Mouse (Mus musculus) ES-E14 (cell line): ENCODE measurements at regions not wholly inside any gene's neighbourhood (a gene's known extent, or its start where the extent isn't known, plus 50 kb on each side); places are given as distances from the start of the nearest gene placed in this dataset.

Experiments used
- CHD2 ChIP-seq: IDR thresholded peaks from 2 replicates; pipeline ENCODE4 v1.6.1; 2014; ENCODE audit warnings: mild to moderate bottlenecking, low read depth, low read length, inconsistent platforms
- HCFC1 ChIP-seq: IDR thresholded peaks from 2 replicates; pipeline ENCODE4 v1.6.1; 2012; ENCODE audit warnings: low read length, inconsistent platforms, borderline replicate concordance; ENCODE audit not compliant: insufficient read depth
- MAFK ChIP-seq: IDR thresholded peaks from 2 replicates; pipeline ENCODE4 v1.6.1; 2014; ENCODE audit warnings: mild to moderate bottlenecking, low read depth, low read length, inconsistent platforms; ENCODE audit not compliant: insufficient read depth
- ZC3H11A ChIP-seq: IDR thresholded peaks from 2 replicates; pipeline ENCODE4 v1.6.1; 2012; ENCODE audit warnings: low read depth, mild to moderate bottlenecking, inconsistent platforms, low read length, borderline replicate concordance

DNA sequence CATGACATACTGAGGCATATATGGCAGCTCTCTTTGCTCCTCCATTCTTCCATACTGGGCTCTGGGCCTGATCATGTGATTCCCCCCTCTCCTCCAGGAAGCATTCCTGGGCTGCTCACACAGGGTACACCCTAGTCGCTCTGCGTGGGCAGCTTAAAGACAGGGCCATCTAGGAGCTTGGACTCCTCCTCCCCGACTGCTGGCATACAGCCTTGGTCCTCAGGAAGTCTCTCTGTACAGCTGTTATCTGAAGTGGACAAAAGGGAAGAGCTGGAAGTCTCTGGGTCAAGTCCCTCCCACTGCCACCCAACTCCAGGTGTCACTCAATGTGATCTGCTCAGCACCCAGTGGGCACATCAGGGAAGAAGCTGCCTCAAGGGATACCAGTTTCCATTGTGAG, 102.6 kb upstream of the Zfp618 start:
- no peak for TF ChIP-seq CHD2
- no peak for TF ChIP-seq HCFC1
- TF ChIP-seq ZC3H11A: no peak
- no peak for TF ChIP-seq MAFK
